Mouse (Mus musculus) midbrain, embryonic 13.5 days (tissue): ENCODE data around the gene Slc32a1. TPM values are rescaled to one million over a fixed set of nuclear protein-coding genes. Genes with fewer than 3 reads are reported as not detected.
A peak's percentile ranks its signal among the peaks of the same experiment; 100 is the strongest.

Experiments
- ATAC-seq: fragments of 200-750 bp; cut with Nextera tagmentation; 2 replicates; pipeline ENCODE4 v1.8.0; 2017; ENCODE audit warnings: mild to moderate bottlenecking, moderate TSS enrichment, moderate library complexity
- H3K27ac ChIP-seq: fragments of 300-500 bp; sonication (generic); 2 replicates; pipeline ENCODE4 v1.5.1; 2015; ENCODE audit warnings: inconsistent platforms, mild to moderate bottlenecking, moderate library complexity
- H3K27me3 ChIP-seq: fragments of 300-500 bp; sonication (generic); 2 replicates; pipeline ENCODE4 v1.6.1; 2015; ENCODE audit warnings: mild to moderate bottlenecking, inconsistent platforms
- H3K36me3 ChIP-seq: fragments of 300-500 bp; sonication (generic); 2 replicates; pipeline ENCODE4 v1.6.1; 2015; ENCODE audit warnings: mild to moderate bottlenecking, inconsistent platforms
- H3K4me1 ChIP-seq: fragments of 300-500 bp; sonication (generic); replicated peaks from 2 replicates; pipeline ENCODE4 v1.6.1; 2015; ENCODE audit warnings: inconsistent platforms
- H3K4me2 ChIP-seq: fragments of 300-500 bp; sonication (generic); replicated peaks from 2 replicates; pipeline ENCODE4 v1.6.1; 2015; ENCODE audit warnings: moderate library complexity, mild to moderate bottlenecking, inconsistent platforms
- H3K4me3 ChIP-seq: fragments of 300-500 bp; sonication (generic); replicated peaks from 2 replicates; pipeline ENCODE4 v1.5.1; 2015; ENCODE audit warnings: mild to moderate bottlenecking, inconsistent platforms
- H3K9ac ChIP-seq: fragments of 300-500 bp; sonication (generic); replicated peaks from 2 replicates; pipeline ENCODE4 v1.6.1; 2015; ENCODE audit warnings: mild to moderate bottlenecking, inconsistent platforms
- H3K9me3 ChIP-seq: fragments of 300-500 bp; sonication (generic); 2 replicates; pipeline ENCODE4 v1.6.1; 2016; ENCODE audit warnings: mild to moderate bottlenecking, inconsistent platforms
- WGBS: fragments of 180-500 bp; shearing (Covaris S2); methylation state at CpG from one replicate; pipeline ENCODE4 v1.1.7; 2015; 5-methylcytosine and 5-hydroxymethylcytosine counted together
- polyA plus RNA-seq: library from polyadenylated mRNA; unstranded; fragments of >200 nt; fragmentation: Nextera tagmentation; extraction: Ambion mirVana; gene quantifications from 2 replicates; pipeline ENCODE4 v1.2.1, GENCODE M21; 2015

The Slc32a1 gene
- 6.5 and 8.3 TPM in 2 replicates for polyA plus RNA-seq

DNA sequence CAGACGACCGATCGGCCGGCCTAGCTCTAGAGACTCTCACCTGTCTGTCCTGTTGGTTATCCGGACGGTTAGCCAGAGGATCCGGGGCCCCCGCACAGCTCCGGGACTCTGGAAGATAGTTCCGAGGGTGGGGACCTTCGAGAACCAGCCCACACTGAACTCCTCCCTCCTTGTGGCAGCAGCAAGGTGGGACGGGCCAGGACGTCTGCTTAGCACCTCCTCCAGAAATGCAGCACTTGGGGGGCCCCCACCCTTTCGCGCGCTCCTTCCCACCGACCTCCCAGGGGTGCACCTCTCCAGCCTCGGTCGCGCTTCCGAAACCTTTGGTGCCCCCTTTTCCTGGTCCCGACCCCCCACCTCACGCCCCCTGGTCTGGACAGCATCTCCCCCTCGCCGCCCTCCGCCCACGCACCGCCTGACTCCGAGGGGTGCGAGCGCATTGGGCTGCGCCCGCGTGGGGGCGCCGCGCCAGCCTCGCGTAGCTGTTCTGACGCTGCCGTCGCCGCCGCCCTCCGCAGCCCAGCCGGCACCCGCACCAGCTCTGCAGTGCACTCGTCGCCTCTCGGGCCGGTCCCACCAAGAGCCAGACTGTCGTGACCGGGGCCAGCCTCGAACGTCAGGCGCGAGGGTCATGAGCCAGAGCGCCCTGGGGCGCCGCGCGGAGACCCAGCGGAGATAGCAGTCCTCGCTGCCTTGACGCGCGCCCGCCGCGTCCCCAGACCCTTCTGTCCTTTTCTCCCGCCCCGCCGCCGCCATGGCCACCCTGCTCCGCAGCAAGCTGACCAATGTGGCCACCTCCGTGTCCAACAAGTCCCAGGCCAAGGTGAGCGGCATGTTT lies at the start of gene Slc32a1:
Gene Slc32a1 (plus strand): TSS at position 280 of the 838 bp plus-strand sequence.
- no peaks in the 10 kb centered on the region for H3K36me3 ChIP-seq
- WGBS = under 1% methylated on average over 75 of the region's 77 CpGs
- H3K27me3 ChIP-seq = peaks cover 90% of the 10 kb centered on the region

GRCm38 (mm10) chr2:158560801-158561200 lies 49.8 kb upstream of the Slc32a1 start:
- peak overlapping the region; percentile 26 for H3K4me2 ChIP-seq
- ATAC-seq = peak; percentile 12; the same call in 1 of the 2 replicates

More for the DNA sequence above, at the start of gene Slc32a1:
- Histone ChIP-seq H3K9ac (peak within 1 kb of the TSS; percentile 86), H3K27ac (peak within 1 kb of the TSS; percentile 86), H3K4me1 (peaks cover 44% of the 10 kb centered on the region), H3K4me3 (peak within 1 kb of the TSS; percentile 52), H3K9me3 (no peaks in the 10 kb centered on the region), H3K4me2 (peak within 1 kb of the TSS; percentile 58)
- ATAC-seq = peak; percentile 66

GRCm38 (mm10) chr2:158561371-158562144 lies 49.0 kb upstream of the Slc32a1 start:
- Histone ChIP-seq H3K9me3 (no peaks in the 10 kb centered on the region), H3K9ac (peak overlapping the region; percentile 28), H3K4me2 (peak overlapping the region; percentile 25), H3K27ac (peak overlapping the region; percentile 94), H3K36me3 (no peaks in the 10 kb centered on the region), H3K4me1 (peaks cover 51% of the 10 kb centered on the region), H3K27me3 (peaks cover 13% of the 10 kb centered on the region; the same call in 1 of the 2 replicates), H3K4me3 (no peak overlapping the region)
- 33% methylated on average over 3 of the region's 3 CpGs for WGBS
- peak; percentile 86 for ATAC-seq

More at GRCm38 (mm10) chr2:158560801-158561200, 49.8 kb upstream of the Slc32a1 start:
- 20% methylated on average over 9 of the region's 9 CpGs for WGBS
- Histone ChIP-seq H3K36me3 (no peaks in the 10 kb centered on the region), H3K9ac (peak overlapping the region; percentile 28), H3K4me1 (peaks cover 57% of the 10 kb centered on the region), H3K27ac (peak overlapping the region; percentile 94), H3K27me3 (peaks cover 7% of the 10 kb centered on the region; the same call in 1 of the 2 replicates), H3K4me3 (no peak overlapping the region), H3K9me3 (no peaks in the 10 kb centered on the region)

DNA sequence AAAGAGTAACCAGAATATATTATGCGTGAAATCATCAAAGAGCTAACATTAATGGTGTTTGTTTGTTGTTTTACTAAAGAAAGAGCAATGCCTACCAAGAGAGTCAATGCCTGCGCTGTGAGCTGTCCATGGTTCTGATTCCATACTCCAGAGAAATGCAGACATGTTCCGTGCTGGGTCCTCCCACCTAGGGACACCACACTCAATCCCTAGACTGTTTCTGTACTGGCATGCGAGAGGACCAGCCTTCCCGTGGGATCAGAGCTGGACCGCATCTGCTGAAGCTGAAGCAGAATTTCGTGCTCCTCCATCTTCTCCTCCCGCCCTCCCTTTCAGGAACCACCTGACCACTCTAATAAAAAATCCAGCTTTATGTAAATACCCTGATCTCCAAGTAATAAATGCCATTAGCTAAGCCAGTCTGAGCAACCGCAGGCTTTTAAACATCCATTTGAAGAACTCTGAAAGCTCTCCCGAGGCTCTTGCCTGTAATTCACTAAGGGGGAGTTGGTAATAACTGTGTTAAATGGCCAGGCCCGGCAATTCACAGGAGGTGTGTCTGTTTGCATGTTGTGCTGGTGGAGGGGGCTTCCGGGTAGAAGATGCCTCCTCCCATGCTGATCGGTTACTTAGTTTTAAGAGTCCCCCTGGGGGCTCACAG lies 40.0 kb upstream of the Slc32a1 start:
- peaks cover 17% of the 10 kb centered on the region for H3K27me3 ChIP-seq
- no peak overlapping the region for H3K4me2 ChIP-seq
- WGBS = 21% methylated on average over 13 of the region's 13 CpGs
- no peak overlapping the region for H3K9ac ChIP-seq
- no peak overlapping the region for H3K4me3 ChIP-seq
- H3K27ac ChIP-seq = peak overlapping the region; percentile 21
- peak; percentile 46 for ATAC-seq
- H3K4me1 ChIP-seq = peaks cover 27% of the 10 kb centered on the region
- H3K9me3 ChIP-seq = no peaks in the 10 kb centered on the region
- H3K36me3 ChIP-seq = no peaks in the 10 kb centered on the region

GRCm38 (mm10) chr2:158579979-158580378 lies 30.6 kb upstream of the Slc32a1 start:
- Histone ChIP-seq H3K27ac (peak overlapping the region; percentile 4; the same call in 1 of the 2 replicates), H3K27me3 (peaks cover 10% of the 10 kb centered on the region; the same call in 1 of the 2 replicates), H3K4me3 (no peak overlapping the region), H3K4me1 (peaks cover 10% of the 10 kb centered on the region), H3K9me3 (no peaks in the 10 kb centered on the region), H3K4me2 (no peak overlapping the region), H3K36me3 (no peaks in the 10 kb centered on the region), H3K9ac (no peak overlapping the region)
- 34% methylated on average over 4 of the region's 4 CpGs for WGBS
- no peak for ATAC-seq

- ATAC-seq = peak; percentile 59
- no peaks in the 10 kb centered on the region for H3K9me3 ChIP-seq
- 0 out of 2 replicates have a peak overlapping the region, but pooled peaks have one; percentile 35 for H3K27ac ChIP-seq
- H3K4me1 ChIP-seq = peaks cover 30% of the 10 kb centered on the region
- H3K4me3 ChIP-seq = no peak overlapping the region
- WGBS = 10% methylated on average over 12 of the region's 12 CpGs
- H3K36me3 ChIP-seq = no peaks in the 10 kb centered on the region
- no peak overlapping the region for H3K4me2 ChIP-seq
- peaks cover 7% of the 10 kb centered on the region; the same call in 1 of the 2 replicates for H3K27me3 ChIP-seq
- no peak overlapping the region for H3K9ac ChIP-seq
Measured at GRCm38 (mm10) chr2:158584621-158585358, 25.8 kb upstream of the Slc32a1 start.

DNA sequence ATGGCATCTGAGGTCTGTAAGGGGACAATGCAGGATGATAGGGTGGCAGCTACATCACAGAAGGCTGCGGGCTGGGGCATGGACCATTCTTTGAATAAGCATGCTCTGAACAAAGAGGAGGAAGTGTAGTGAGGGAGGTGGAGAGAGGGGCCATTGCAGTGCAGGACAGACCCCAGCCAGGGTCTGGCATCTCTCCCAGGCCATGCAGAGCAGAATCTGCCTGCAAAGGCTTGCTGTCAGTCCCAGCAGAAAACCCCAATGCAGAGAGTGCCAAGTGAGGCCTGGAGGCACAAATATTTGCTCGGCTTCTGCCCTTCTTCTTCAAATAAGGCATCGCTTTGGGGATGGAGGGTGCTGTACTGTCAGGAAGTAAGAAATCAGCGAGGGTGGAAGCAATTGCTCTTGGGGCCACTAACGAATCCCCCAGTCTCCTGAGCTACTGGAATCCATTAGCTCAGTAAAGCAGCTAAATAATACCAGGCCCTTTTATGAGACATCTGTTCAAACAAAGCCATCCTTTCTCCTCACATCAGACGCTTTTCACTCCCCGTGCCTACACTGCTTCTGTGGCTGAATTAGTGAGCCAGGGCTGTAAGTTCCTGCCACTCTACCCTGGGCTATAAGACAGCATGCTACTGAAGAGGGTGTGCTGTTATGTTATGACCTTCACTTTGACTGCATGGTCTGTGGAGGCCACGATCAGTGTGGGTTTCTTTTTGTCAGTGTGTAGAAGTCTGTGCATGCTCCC lies 21.9 kb upstream of the Slc32a1 start:
- 29% methylated on average over 8 of the region's 8 CpGs for WGBS

GRCm38 (mm10) chr2:158590495-158590894 lies 20.1 kb upstream of the Slc32a1 start:
- Histone ChIP-seq H3K27me3 (no peaks in the 10 kb centered on the region), H3K9me3 (no peaks in the 10 kb centered on the region), H3K9ac (no peak overlapping the region), H3K4me1 (peaks cover 37% of the 10 kb centered on the region), H3K27ac (no peak overlapping the region), H3K4me3 (no peak overlapping the region), H3K4me2 (no peak overlapping the region), H3K36me3 (no peaks in the 10 kb centered on the region)
- 54% methylated on average over 3 of the region's 3 CpGs for WGBS
- no peak for ATAC-seq

More for the DNA sequence above, 21.9 kb upstream of the Slc32a1 start:
- H3K9ac ChIP-seq = 0 out of 2 replicates have a peak overlapping the region, but pooled peaks have one; percentile 16
- peaks cover 31% of the 10 kb centered on the region for H3K4me1 ChIP-seq
- no peaks in the 10 kb centered on the region for H3K36me3 ChIP-seq
- no peak overlapping the region for H3K4me2 ChIP-seq
- no peak overlapping the region for H3K4me3 ChIP-seq
- no peaks in the 10 kb centered on the region; the same call in 1 of the 2 replicates for H3K27me3 ChIP-seq
- H3K27ac ChIP-seq = peak overlapping the region; percentile 75
- no peaks in the 10 kb centered on the region for H3K9me3 ChIP-seq
- peak; percentile 55 for ATAC-seq

- H3K4me3 ChIP-seq = no peak overlapping the region
- H3K27ac ChIP-seq = 0 out of 2 replicates have a peak overlapping the region, but pooled peaks have one; percentile 35
- WGBS = 46% methylated on average over 5 of the region's 5 CpGs
- no peaks in the 10 kb centered on the region for H3K9me3 ChIP-seq
- H3K9ac ChIP-seq = no peak overlapping the region
- no peak overlapping the region for H3K4me2 ChIP-seq
- H3K4me1 ChIP-seq = peaks cover 45% of the 10 kb centered on the region
- peak; percentile 25 for ATAC-seq
- H3K36me3 ChIP-seq = no peaks in the 10 kb centered on the region
- H3K27me3 ChIP-seq = no peaks in the 10 kb centered on the region
Measured at GRCm38 (mm10) chr2:158591286-158591685, 19.3 kb upstream of the Slc32a1 start.

DNA sequence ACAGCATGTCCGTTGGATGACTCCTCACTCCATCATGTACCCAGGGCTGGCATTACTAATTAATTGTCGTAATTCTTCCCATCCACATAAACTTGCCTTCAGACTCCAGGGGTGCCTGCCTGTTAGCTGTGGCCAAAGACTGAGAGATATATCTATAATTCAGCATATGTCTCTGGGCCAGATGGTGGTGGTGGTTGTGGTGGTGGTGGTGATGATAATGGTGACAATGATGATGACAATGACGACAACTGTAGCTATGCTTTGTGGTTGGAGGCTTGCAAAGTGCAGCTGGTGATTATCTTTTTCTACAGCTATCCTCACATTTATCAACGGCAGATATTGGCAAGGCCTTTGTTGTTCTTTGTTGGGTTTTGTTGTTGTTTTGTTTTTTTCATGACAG lies 17.2 kb upstream of the Slc32a1 start:
- Histone ChIP-seq H3K4me3 (no peak overlapping the region), H3K9me3 (no peaks in the 10 kb centered on the region), H3K27ac (no peak overlapping the region), H3K36me3 (no peaks in the 10 kb centered on the region), H3K4me2 (no peak overlapping the region), H3K4me1 (peaks cover 50% of the 10 kb centered on the region), H3K9ac (no peak overlapping the region), H3K27me3 (no peaks in the 10 kb centered on the region)
- 80% methylated on average over 4 of the region's 4 CpGs for WGBS
- ATAC-seq = no peak
